Mouse (Mus musculus): ENCODE results near the gene Tcstv3.

DNA sequence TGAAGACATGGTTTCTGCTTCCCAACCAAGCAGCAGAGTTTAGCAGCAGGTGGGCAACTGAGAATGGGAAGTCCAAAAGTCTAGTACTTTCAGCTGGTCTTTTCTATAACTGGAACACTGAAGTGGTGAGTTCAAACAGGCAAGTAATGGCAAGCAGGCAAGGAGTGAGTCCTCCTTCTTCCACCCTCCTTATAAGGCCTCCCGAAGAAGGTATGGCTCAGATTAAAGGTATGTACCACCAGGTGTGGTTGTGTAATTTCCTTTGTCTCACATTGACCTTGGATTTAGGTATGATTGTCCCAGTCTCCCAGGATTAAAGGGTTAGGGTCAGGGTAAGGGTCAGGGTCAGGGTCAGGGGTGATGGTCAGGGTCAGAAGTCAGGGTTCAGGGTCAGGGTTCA is 4.0 kb downstream of the Tcstv3 start:
- TF ChIP-seq CTCF (IDR thresholded peaks at IDR 0.05), result no peak
- no peak for TF ChIP-seq EP300 (IDR thresholded peaks at IDR 0.05)
